24 mouse cellular contexts compared by ENCODE assay signal in genomic region chr8:85528959-85529358, GRCm38 (mm10). TPM values are rescaled to one million over a fixed set of nuclear protein-coding genes. Genes with fewer than 3 reads are reported as not detected.
DNase-seq lines count a peak whose midpoint lies in the region; ATAC-seq and TF ChIP-seq lines count a peak whose summit lies in the region.
"Had no signal": no experiment of that assay in that cellular context is flagged by ENCODE, and none has a peak within 500 bp of the region (broad histone marks: within the 10 kb centered on the region; RNA-seq: fewer than 3 reads in every experiment).

No protein-coding gene starts in this region.

- H3K4me1 ChIP-seq in liver, adult 2 months (ENCODE audit: control insufficient read depth, insufficient read depth, low read length): peaks cover 18% of the 10 kb centered on the region
- H3K4me1 ChIP-seq in liver, embryonic 12.5 days: peaks cover 18% of the 10 kb centered on the region
- H3K4me1 ChIP-seq in lung, adult 2 months (ENCODE audit: control insufficient read depth, insufficient read depth, low read length): no peaks in the 10 kb centered on the region; the same call in 1 of the 2 replicates
- no peaks in the 10 kb centered on the region for H3K4me1 ChIP-seq in midbrain, embryonic 13.5 days (replicated peaks)
- H3K4me1 ChIP-seq: embryonic facial prominence, embryonic 10.5 days; hindbrain, embryonic 15.5 days; limb, embryonic 10.5 days; midbrain, embryonic 12.5 days had no signal

- H3K4me3 ChIP-seq in liver, adult 2 months (ENCODE audit: insufficient read depth, low read depth, low read length): no peak overlapping the region
- H3K4me3 ChIP-seq in liver, embryonic 12.5 days: no peak overlapping the region
- no peak overlapping the region for H3K4me3 ChIP-seq in lung, adult 2 months (replicated peaks; ENCODE audit: extremely low read depth, low read depth, low read length)
- H3K4me3 ChIP-seq in midbrain, embryonic 13.5 days (replicated peaks): no peak overlapping the region
- H3K4me3 ChIP-seq: embryonic facial prominence, embryonic 10.5 days; hindbrain, embryonic 15.5 days; layer of hippocampus, adult 2 months; limb, embryonic 10.5 days; midbrain, embryonic 12.5 days had no signal

- H3K4me2 ChIP-seq in liver, embryonic 12.5 days: no peak overlapping the region
- no peak overlapping the region for H3K4me2 ChIP-seq in midbrain, embryonic 13.5 days (replicated peaks)
- H3K4me2 ChIP-seq: hindbrain, embryonic 15.5 days; midbrain, embryonic 12.5 days had no signal

- H3K27ac ChIP-seq in liver, adult 2 months (replicated peaks; ENCODE audit: insufficient read depth, low read depth, low read length): no peak overlapping the region; the same call in 1 of the 2 replicates
- H3K27ac ChIP-seq in liver, embryonic 12.5 days: no peak overlapping the region
- H3K27ac ChIP-seq in midbrain, embryonic 13.5 days: no peak overlapping the region
- H3K27ac ChIP-seq: embryonic facial prominence, embryonic 10.5 days; hindbrain, embryonic 15.5 days; layer of hippocampus, adult 2 months; limb, embryonic 10.5 days; liver, embryonic 14.5 days; midbrain, embryonic 12.5 days had no signal

- no peak for TF ChIP-seq POLR2A in liver, adult 2 months (IDR thresholded peaks at IDR 0.05; ENCODE audit: extremely low read depth, insufficient read depth, low read length)
- no peak for TF ChIP-seq POLR2A in lung, adult 2 months (IDR thresholded peaks at IDR 0.05; ENCODE audit: borderline replicate concordance, extremely low read depth, low read depth, low read length)

- 17% methylated on average over 3 of the region's 3 CpGs for WGBS in liver, adult 2 months
- WGBS in liver, embryonic 12.5 days (ENCODE audit: insufficient replicate concordance): 61% methylated on average over 3 of the region's 3 CpGs
- 44% methylated on average over 3 of the region's 3 CpGs for WGBS in lung, adult 2 months
- 86% methylated on average over 3 of the region's 3 CpGs for WGBS in midbrain, embryonic 13.5 days

- no peaks in the 10 kb centered on the region for H3K9me3 ChIP-seq in liver, embryonic 12.5 days (replicated peaks)
- no peaks in the 10 kb centered on the region for H3K9me3 ChIP-seq in midbrain, embryonic 13.5 days
- H3K9me3 ChIP-seq: embryonic facial prominence, embryonic 10.5 days; hindbrain, embryonic 15.5 days; limb, embryonic 10.5 days; midbrain, embryonic 12.5 days had no signal

- DNase-seq in liver, adult 2 months (ENCODE audit: extremely low read depth, low read depth, low spot score): peak; percentile 84
- DNase-seq in lung, postnatal 36 days: peak; percentile 46
- no peak for DNase-seq in lung, adult 2 months
- DNase-seq in fibroblast of lung, adult 2 months (ENCODE audit: low read depth): peak; percentile 76
- no peak for DNase-seq in spleen, postnatal 14 days (ENCODE audit: low spot score in 2 of 2)
- DNase-seq: cerebellum, adult 11-12 months; cerebellum, postnatal 10 days; forebrain, postnatal 0 days; gastrocnemius, postnatal 36 days; kidney, adult 9 months; kidney, postnatal 25 days; right cerebral cortex, postnatal 14 days; spleen, adult 18-20 months; thymus, postnatal 14 days had no signal

- no peak for ATAC-seq in liver, embryonic 12.5 days
- no peak for ATAC-seq in midbrain, embryonic 13.5 days
- ATAC-seq: forebrain, postnatal 0 days; intestine, embryonic 16.5 days had no signal

- no peaks in the 10 kb centered on the region for H3K79me2 ChIP-seq in liver, adult 2 months (ENCODE audit: control insufficient read depth, insufficient read depth, low read length)

- no peak for TF ChIP-seq CTCF in liver, adult 2 months (IDR thresholded peaks at IDR 0.05; ENCODE audit: low read depth, low read length)
- TF ChIP-seq CTCF in lung, adult 2 months (IDR thresholded peaks at IDR 0.05; ENCODE audit: insufficient read depth, low read length): no peak

- no peak overlapping the region for H3K9ac ChIP-seq in liver, adult 2 months (ENCODE audit: low read depth, low read length)
- H3K9ac ChIP-seq in liver, embryonic 12.5 days: no peak overlapping the region
- H3K9ac ChIP-seq in midbrain, embryonic 13.5 days (replicated peaks): no peak overlapping the region
- H3K9ac ChIP-seq: forebrain, postnatal 0 days; hindbrain, embryonic 15.5 days; liver, embryonic 14.5 days; midbrain, embryonic 12.5 days had no signal

- H3K27me3 ChIP-seq in liver, adult 2 months (ENCODE audit: control insufficient read depth, insufficient read depth, low read length): no peaks in the 10 kb centered on the region
- no peaks in the 10 kb centered on the region for H3K27me3 ChIP-seq in liver, embryonic 12.5 days (replicated peaks)
- H3K27me3 ChIP-seq in midbrain, embryonic 13.5 days: no peaks in the 10 kb centered on the region
- H3K27me3 ChIP-seq: hindbrain, embryonic 15.5 days; midbrain, embryonic 12.5 days had no signal

- H3K36me3 ChIP-seq in liver, adult 2 months (ENCODE audit: control insufficient read depth, insufficient read depth, low read length): peaks cover 29% of the 10 kb centered on the region
- peaks cover 14% of the 10 kb centered on the region for H3K36me3 ChIP-seq in liver, embryonic 12.5 days
- H3K36me3 ChIP-seq in midbrain, embryonic 13.5 days: peaks cover 23% of the 10 kb centered on the region

RNA-seq across cellular contexts. Expression of gene Dnaja2, which starts 26.2 kb away (rescaled TPM):
- 53.1 and 65.8 TPM in 2 replicates for total RNA-seq in liver, adult 2 months (2014; rRNA removed)
- polyA plus RNA-seq in liver, adult 2 months (2012; rRNA removed): 10.4 and 15.3 TPM in 2 replicates
- 124 TPM in 2 replicates for polyA plus RNA-seq in liver, embryonic 12.5 days (2016; fragmentation: Nextera tagmentation; extraction: Ambion mirVana)
- polyA plus RNA-seq in lung, adult 2 months (2012; rRNA removed): 5.5 and 10.9 TPM in 2 replicates
- polyA plus RNA-seq in midbrain, embryonic 13.5 days (2015; fragmentation: Nextera tagmentation; extraction: Ambion mirVana): 172 and 183 TPM in 2 replicates

RNA-seq across cellular contexts. Expression of gene Gpt2, which starts 36.6 kb away (rescaled TPM):
- total RNA-seq in liver, adult 2 months (2014; rRNA removed): 345 and 351 TPM in 2 replicates
- 135 and 180 TPM in 2 replicates for polyA plus RNA-seq in liver, adult 2 months (2012; rRNA removed)
- 18.5 and 20.1 TPM in 2 replicates for polyA plus RNA-seq in liver, embryonic 12.5 days (2016; fragmentation: Nextera tagmentation; extraction: Ambion mirVana)
- polyA plus RNA-seq in lung, adult 2 months (2012; rRNA removed): 9.6 and 16.4 TPM in 2 replicates
- 26.3 and 27.9 TPM in 2 replicates for polyA plus RNA-seq in midbrain, embryonic 13.5 days (2015; fragmentation: Nextera tagmentation; extraction: Ambion mirVana)
- total RNA-seq: monocyte, adult 5-6 weeks had no signal

Comparison
In these comparisons a context has a peak if more than half of its experiments do, and no peak if none do; other contexts are left out.
1. DNase-seq: peak in liver, adult 2 months (single experiment), lung, postnatal 36 days (single experiment) and fibroblast of lung, adult 2 months (single experiment); none in lung, adult 2 months (single experiment) and spleen, postnatal 14 days (0 of 2).